Mouse (Mus musculus) gastrocnemius, postnatal 10 days (tissue): ENCODE measurements around the gene Gm3115. TPM values are rescaled to one million over a fixed set of nuclear protein-coding genes. Genes with fewer than 3 reads are reported as not detected.
"Not testable (repeated sequence)": the region's sequence is repeated elsewhere in the genome, so short reads cannot be mapped to it uniquely, and the experiment has no call there.

Experiments
- DNase-seq: peaks from one replicate; pipeline ENCODE4 v3.0.0; 2021; ENCODE audit warnings: mixed read lengths
- long read RNA-seq, 2 experiments: library from polyadenylated mRNA; stranded (forward); transcript quantifications; one replicate each; pipeline ENCODE4 v2.0.0; 2021
- total RNA-seq, 2 experiments: library from RNA; stranded (reverse); gene quantifications; 2 replicates each; pipeline ENCODE4 v1.2.3; 2021

The Gm3115 gene
- total RNA-seq, result under 1 TPM; 0.31 to 0.50 TPM
- long read RNA-seq, experiment 1, result 0 reads
- long read RNA-seq, experiment 2, result 0 reads

GRCm38 (mm10) chr14:4083820-4084219 is at the start of gene Gm3115:
Gene Gm3115 (plus strand): TSS chr14:4084120.
- DNase-seq, result not testable (repeated sequence)

GRCm38 (mm10) chr14:4110426-4110825 is 26.5 kb downstream of the Gm3115 start, which contains the start of gene Gm8108:
Gene Gm8108 (plus strand): TSS chr14:4110526.
- DNase-seq, result peak; percentile 5

GRCm38 (mm10) chr14:4141646-4142045 is 57.7 kb downstream of the Gm3115 start:
- DNase-seq, result peak; percentile 2

Other genes with a start within 250 kb of the Gm3115 start
- gene Gm3033, start 237.9 kb upstream of the Gm3115 start, total RNA-seq, result under 1 TPM in 1 of 2 experiments, not detected in 1; 0.70 TPM
- not detected for gene Gm2916, start 199.9 kb upstream of the Gm3115 start, total RNA-seq
- not detected for gene Gm3029, start 152.4 kb upstream of the Gm3115 start, total RNA-seq
- under 1 TPM in 1 of 2 experiments, not detected in 1; 0.31 TPM for gene Gm3095, start 120.6 kb upstream of the Gm3115 start, total RNA-seq
- not detected for gene Gm3099, start 85.7 kb upstream of the Gm3115 start, total RNA-seq
- gene Gm5796, start 60.2 kb upstream of the Gm3115 start, total RNA-seq, result 1 to 10 TPM; 2.0 TPM
- gene Gm8108, start 26.4 kb downstream of the Gm3115 start, total RNA-seq, result 1 to 10 TPM in 1 of 2 experiments, under 1 TPM in 1; 0.40 to 2.0 TPM
- not detected for gene Gm3127, start 80.9 kb downstream of the Gm3115 start, total RNA-seq
- gene Gm2974, start 98.5 kb downstream of the Gm3115 start, total RNA-seq, result not detected
- not detected for gene Gm3138, start 165.5 kb downstream of the Gm3115 start, total RNA-seq
- not detected for gene Gm3149, start 233.2 kb downstream of the Gm3115 start, total RNA-seq